Mouse (Mus musculus): ENCODE results near the gene Wbp11.

DNA sequence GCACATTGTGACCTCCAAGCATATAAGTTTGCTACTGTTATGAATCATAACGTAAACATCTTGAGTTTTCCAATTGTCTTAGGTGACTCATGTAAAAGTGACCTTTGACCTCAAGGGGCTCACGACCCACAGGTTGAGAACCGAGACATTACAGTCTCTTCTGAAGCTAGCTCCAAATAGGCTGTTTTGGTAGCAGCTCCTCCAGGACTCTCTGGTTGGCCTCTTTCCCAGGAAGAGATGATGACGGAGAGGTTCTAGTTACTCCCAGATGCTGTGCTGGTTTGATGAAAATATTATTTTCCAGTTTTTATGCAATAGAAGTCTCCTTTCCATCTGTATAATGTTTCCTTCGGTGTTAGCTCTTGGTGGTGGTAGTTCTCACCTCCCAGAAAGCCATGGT lies 40.9 kb upstream of the Wbp11 start:
- TF ChIP-seq ZNF384 (IDR thresholded peaks at IDR 0.05; ENCODE audit: low read depth, low read length) (no peak), CTCF (IDR thresholded peaks at IDR 0.05 in 2 of 3, conservative IDR thresholded peaks at IDR 0.05 in 1 of 3; ENCODE audit: control insufficient read depth in 1 of 3, insufficient read depth in 1 of 3, low read depth in 2 of 3, low read length in 3 of 3, poor library complexity in 1 of 3, severe bottlenecking in 1 of 3) (no peak), CHD2 (IDR thresholded peaks at IDR 0.05; ENCODE audit: low read length) (no peak), EP300 (IDR thresholded peaks at IDR 0.05; ENCODE audit: low read depth in 1 of 2, low read length in 2 of 2) (no peak), MEF2A (IDR thresholded peaks at IDR 0.05; ENCODE audit: extremely low read depth, insufficient replicate concordance, low read depth, low read length, poor library complexity, severe bottlenecking) (no peak), MAX (IDR thresholded peaks at IDR 0.05; ENCODE audit: low read length) (no peak), POLR2A (IDR thresholded peaks at IDR 0.05; ENCODE audit: control insufficient read depth in 1 of 2, insufficient read depth in 1 of 2, low read depth in 1 of 2, low read length in 2 of 2, poor library complexity in 1 of 2) (no peak), TAL1 (IDR thresholded peaks at IDR 0.05; ENCODE audit: low read length) (no peak), RCOR1 (IDR thresholded peaks at IDR 0.05; ENCODE audit: low read depth, low read length) (no peak), TCF12 (IDR thresholded peaks at IDR 0.05; ENCODE audit: low read depth, low read length) (no peak), E2F4 (IDR thresholded peaks at IDR 0.05; ENCODE audit: borderline replicate concordance, low read depth, low read length) (no peak), GABPA (IDR thresholded peaks at IDR 0.05; ENCODE audit: low read depth, low read length) (no peak)

Data from MEL (cell line).